Mouse (Mus musculus) forebrain, embryonic 12.5 days (tissue): ENCODE data around the gene Selenoh. TPM values are rescaled to one million over a fixed set of nuclear protein-coding genes. Genes with fewer than 3 reads are reported as not detected.

Source experiments
- ATAC-seq: fragments of 200-750 bp; cut with Nextera tagmentation; 2 replicates; pipeline ENCODE4 v1.8.0; 2017; ENCODE audit warnings: moderate TSS enrichment; ENCODE audit not compliant: low FRiP score
- H3K27ac ChIP-seq: fragments of 300-500 bp; sonication (generic); 2 replicates; pipeline ENCODE4 v1.5.1; 2016; ENCODE audit warnings: mild to moderate bottlenecking
- H3K27me3 ChIP-seq: fragments of 300-500 bp; sonication (generic); 2 replicates; pipeline ENCODE4 v1.6.1; 2016; ENCODE audit warnings: mild to moderate bottlenecking
- H3K36me3 ChIP-seq: fragments of 300-500 bp; sonication (generic); replicated peaks from 2 replicates; pipeline ENCODE4 v1.6.1; 2016; ENCODE audit warnings: mild to moderate bottlenecking
- H3K4me1 ChIP-seq: fragments of 300-500 bp; sonication (generic); 2 replicates; pipeline ENCODE4 v1.6.1; 2016
- H3K4me2 ChIP-seq: fragments of 300-500 bp; sonication (generic); 2 replicates; pipeline ENCODE4 v1.6.1; 2016; ENCODE audit warnings: mild to moderate bottlenecking, moderate library complexity
- H3K4me3 ChIP-seq: fragments of 300-500 bp; sonication (generic); replicated peaks from 2 replicates; pipeline ENCODE4 v1.5.1; 2016; ENCODE audit warnings: mild to moderate bottlenecking
- H3K9ac ChIP-seq: fragments of 300-500 bp; sonication (generic); 2 replicates; pipeline ENCODE4 v1.6.1; 2016; ENCODE audit warnings: mild to moderate bottlenecking
- H3K9me3 ChIP-seq: fragments of 300-500 bp; sonication (generic); 2 replicates; pipeline ENCODE4 v1.6.1; 2016
- WGBS: fragments of 180-500 bp; shearing (Covaris S2); methylation state at CpG from one replicate; pipeline ENCODE4 v1.1.7; 2016; 5-methylcytosine and 5-hydroxymethylcytosine counted together
- polyA plus RNA-seq: library from polyadenylated mRNA; unstranded; fragments of >200 nt; fragmentation: Nextera tagmentation; extraction: Ambion mirVana; gene quantifications from 2 replicates; pipeline ENCODE4 v1.2.1, GENCODE M21; 2016

The Selenoh gene
- polyA plus RNA-seq, 1 experiment from 2014 or later, result 458 TPM

GRCm38 (mm10) chr2:84636231-84636741 lies 34.3 kb downstream of the Selenoh start:
- Histone ChIP-seq H3K27ac (peak overlapping the region; percentile 89), H3K4me3 (no peak overlapping the region), H3K9ac (no peak overlapping the region), H3K36me3 (no peaks in the 10 kb centered on the region), H3K27me3 (no peaks in the 10 kb centered on the region), H3K9me3 (no peaks in the 10 kb centered on the region), H3K4me2 (peak overlapping the region; percentile 32), H3K4me1 (peaks cover 61% of the 10 kb centered on the region)
- WGBS, result 34% methylated on average over 8 of the region's 8 CpGs
- ATAC-seq, result no peak

- peaks cover 61% of the 10 kb centered on the region for H3K4me1 ChIP-seq
- H3K4me2 ChIP-seq, result peak overlapping the region; percentile 32
- no peak overlapping the region for H3K9ac ChIP-seq
- H3K27me3 ChIP-seq, result no peaks in the 10 kb centered on the region
- 0% methylated on average over 2 of the region's 2 CpGs for WGBS
- peak overlapping the region; percentile 89 for H3K27ac ChIP-seq
- H3K9me3 ChIP-seq, result no peaks in the 10 kb centered on the region
- no peaks in the 10 kb centered on the region for H3K36me3 ChIP-seq
- no peak overlapping the region for H3K4me3 ChIP-seq
- ATAC-seq, result peak; percentile 95
Measured at GRCm38 (mm10) chr2:84635611-84636010, 35.0 kb downstream of the Selenoh start.

GRCm38 (mm10) chr2:84634934-84635482 lies 35.6 kb downstream of the Selenoh start:
- peaks cover 61% of the 10 kb centered on the region for H3K4me1 ChIP-seq
- H3K36me3 ChIP-seq, result no peaks in the 10 kb centered on the region
- no peak overlapping the region for H3K9ac ChIP-seq
- peak; percentile 15; the same call in 1 of the 2 replicates for ATAC-seq
- no peaks in the 10 kb centered on the region for H3K9me3 ChIP-seq
- peak overlapping the region; percentile 32 for H3K4me2 ChIP-seq
- WGBS, result 25% methylated on average over 4 of the region's 4 CpGs
- no peaks in the 10 kb centered on the region for H3K27me3 ChIP-seq
- peak overlapping the region; percentile 89 for H3K27ac ChIP-seq
- no peak overlapping the region for H3K4me3 ChIP-seq

GRCm38 (mm10) chr2:84634006-84634405 lies 36.6 kb downstream of the Selenoh start:
- 80% methylated on average over 4 of the region's 4 CpGs for WGBS
- H3K4me2 ChIP-seq, result no peak overlapping the region
- no peak overlapping the region for H3K9ac ChIP-seq
- no peaks in the 10 kb centered on the region for H3K36me3 ChIP-seq
- 0 out of 2 replicates have a peak overlapping the region, but pooled peaks have one; percentile 10 for H3K27ac ChIP-seq
- no peak overlapping the region for H3K4me3 ChIP-seq
- H3K9me3 ChIP-seq, result no peaks in the 10 kb centered on the region
- no peak for ATAC-seq
- peaks cover 60% of the 10 kb centered on the region for H3K4me1 ChIP-seq
- H3K27me3 ChIP-seq, result no peaks in the 10 kb centered on the region

- Histone ChIP-seq H3K27me3 (no peaks in the 10 kb centered on the region), H3K9ac (no peak overlapping the region), H3K4me3 (no peak overlapping the region), H3K4me2 (no peak overlapping the region), H3K4me1 (peaks cover 50% of the 10 kb centered on the region), H3K36me3 (no peaks in the 10 kb centered on the region), H3K27ac (0 out of 2 replicates have a peak overlapping the region, but pooled peaks have one; percentile 31), H3K9me3 (no peaks in the 10 kb centered on the region)
- no peak for ATAC-seq
- WGBS, result 10% methylated on average over 3 of the region's 3 CpGs
Measured at GRCm38 (mm10) chr2:84632999-84633398, 37.6 kb downstream of the Selenoh start.

- Histone ChIP-seq H3K4me3 (no peak overlapping the region), H3K36me3 (no peaks in the 10 kb centered on the region), H3K4me1 (peaks cover 40% of the 10 kb centered on the region), H3K4me2 (no peak overlapping the region), H3K27me3 (no peaks in the 10 kb centered on the region), H3K9ac (no peak overlapping the region), H3K9me3 (no peaks in the 10 kb centered on the region), H3K27ac (no peak overlapping the region)
- WGBS, result 90% methylated on average over 1 of the region's 1 CpGs
- ATAC-seq, result no peak
Measured at GRCm38 (mm10) chr2:84632001-84632400, 38.6 kb downstream of the Selenoh start.

- Histone ChIP-seq H3K4me2 (no peak overlapping the region), H3K27me3 (no peaks in the 10 kb centered on the region), H3K4me1 (no peaks in the 10 kb centered on the region), H3K36me3 (peaks cover 16% of the 10 kb centered on the region; the same call in 1 of the 2 replicates), H3K4me3 (no peak overlapping the region), H3K9me3 (no peaks in the 10 kb centered on the region), H3K9ac (no peak overlapping the region), H3K27ac (no peak overlapping the region)
- 66% methylated on average over 3 of the region's 3 CpGs for WGBS
- no peak for ATAC-seq
Measured at GRCm38 (mm10) chr2:84627036-84627435, 43.5 kb downstream of the Selenoh start.

GRCm38 (mm10) chr2:84626366-84626975 lies 44.1 kb downstream of the Selenoh start:
- 72% methylated on average over 7 of the region's 7 CpGs for WGBS
- Histone ChIP-seq H3K4me1 (no peaks in the 10 kb centered on the region), H3K27ac (no peak overlapping the region), H3K9me3 (no peaks in the 10 kb centered on the region), H3K4me3 (no peak overlapping the region), H3K27me3 (no peaks in the 10 kb centered on the region), H3K4me2 (no peak overlapping the region), H3K36me3 (peaks cover 16% of the 10 kb centered on the region; the same call in 1 of the 2 replicates), H3K9ac (no peak overlapping the region)
- no peak for ATAC-seq

- Histone ChIP-seq H3K9me3 (no peaks in the 10 kb centered on the region), H3K27me3 (no peaks in the 10 kb centered on the region), H3K9ac (no peak overlapping the region), H3K4me2 (no peak overlapping the region), H3K4me1 (no peaks in the 10 kb centered on the region), H3K36me3 (peaks cover 35% of the 10 kb centered on the region), H3K27ac (no peak overlapping the region), H3K4me3 (no peak overlapping the region)
- WGBS, result 94% methylated on average over 17 of the region's 17 CpGs
- 0 out of 2 replicates have a peak, but pooled peaks have one; percentile 17 for ATAC-seq
Measured at GRCm38 (mm10) chr2:84624201-84624600, 46.4 kb downstream of the Selenoh start.

- 95% methylated on average over 3 of the region's 3 CpGs for WGBS
- Histone ChIP-seq H3K9me3 (no peaks in the 10 kb centered on the region), H3K9ac (no peak overlapping the region), H3K4me1 (no peaks in the 10 kb centered on the region), H3K4me3 (no peak overlapping the region), H3K27ac (no peak overlapping the region), H3K4me2 (no peak overlapping the region), H3K36me3 (peaks cover 42% of the 10 kb centered on the region), H3K27me3 (no peaks in the 10 kb centered on the region)
- no peak for ATAC-seq
Measured at GRCm38 (mm10) chr2:84623428-84624119, 47.0 kb downstream of the Selenoh start.

- H3K36me3 ChIP-seq, result peaks cover 43% of the 10 kb centered on the region
- 85% methylated on average over 2 of the region's 2 CpGs for WGBS
- H3K9ac ChIP-seq, result no peak overlapping the region
- H3K27ac ChIP-seq, result no peak overlapping the region
- H3K4me1 ChIP-seq, result no peaks in the 10 kb centered on the region
- no peak for ATAC-seq
- no peaks in the 10 kb centered on the region for H3K9me3 ChIP-seq
- H3K4me2 ChIP-seq, result no peak overlapping the region
- H3K27me3 ChIP-seq, result no peaks in the 10 kb centered on the region
- H3K4me3 ChIP-seq, result no peak overlapping the region
Measured at GRCm38 (mm10) chr2:84622668-84623067, 47.9 kb downstream of the Selenoh start.

GRCm38 (mm10) chr2:84619646-84620340 lies 50.8 kb downstream of the Selenoh start:
- H3K4me3 ChIP-seq, result no peak overlapping the region
- peaks cover 67% of the 10 kb centered on the region for H3K36me3 ChIP-seq
- H3K4me1 ChIP-seq, result no peaks in the 10 kb centered on the region
- H3K9me3 ChIP-seq, result no peaks in the 10 kb centered on the region
- H3K27ac ChIP-seq, result no peak overlapping the region
- 94% methylated on average over 21 of the region's 21 CpGs for WGBS
- no peaks in the 10 kb centered on the region for H3K27me3 ChIP-seq
- no peak overlapping the region for H3K4me2 ChIP-seq
- ATAC-seq, result no peak
- no peak overlapping the region for H3K9ac ChIP-seq
